Mouse (Mus musculus): ENCODE results near the gene Galnt7. TPM values are rescaled to one million over a fixed set of nuclear protein-coding genes. Genes with fewer than 3 reads are reported as not detected.

The Galnt7 gene
- polyA plus RNA-seq, 2 experiments = 7.8 to 11.2 TPM

DNA sequence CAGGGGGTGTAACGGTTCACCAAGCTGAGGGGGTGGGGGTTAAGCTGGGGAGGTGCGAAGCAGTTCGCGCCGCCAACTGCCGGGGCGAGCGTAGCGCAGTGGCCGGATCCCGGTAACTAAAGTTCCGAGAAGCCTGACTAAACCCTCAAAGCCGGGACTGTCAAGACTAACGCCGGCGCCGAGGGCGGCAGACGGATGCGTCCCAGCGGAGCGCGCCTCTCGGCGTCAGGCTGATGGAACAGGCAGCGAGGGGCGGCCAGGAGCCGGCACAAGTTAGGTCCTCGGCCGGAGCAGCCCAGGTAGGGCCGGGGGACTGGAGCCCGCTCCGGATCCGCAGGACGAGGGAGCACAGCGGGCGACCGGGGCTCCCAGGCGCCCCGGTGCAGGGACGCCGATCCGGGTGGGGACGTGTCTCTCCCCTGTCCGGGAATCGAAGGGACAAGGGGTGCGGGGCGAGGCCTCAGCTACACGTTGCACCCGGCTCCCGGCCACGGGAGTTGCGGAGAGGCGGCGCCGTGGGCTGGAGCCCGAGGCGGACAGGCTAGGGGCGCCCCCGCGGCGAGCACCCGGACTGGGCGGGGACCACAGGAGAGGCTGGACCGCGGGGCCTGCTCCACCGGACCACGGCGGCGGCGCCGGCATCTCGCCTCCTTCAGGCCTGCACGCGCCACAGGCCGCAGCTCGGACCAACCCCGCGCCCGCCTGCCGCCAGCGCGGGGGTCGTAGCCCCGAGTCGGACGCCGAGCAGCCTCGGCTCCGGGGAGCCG lies 960 bp downstream of the Galnt7 start:
- no peak for TF ChIP-seq POLR2A (IDR thresholded peaks at IDR 0.05; ENCODE audit: borderline replicate concordance, extremely low read depth, insufficient read depth, insufficient read length)

DNA sequence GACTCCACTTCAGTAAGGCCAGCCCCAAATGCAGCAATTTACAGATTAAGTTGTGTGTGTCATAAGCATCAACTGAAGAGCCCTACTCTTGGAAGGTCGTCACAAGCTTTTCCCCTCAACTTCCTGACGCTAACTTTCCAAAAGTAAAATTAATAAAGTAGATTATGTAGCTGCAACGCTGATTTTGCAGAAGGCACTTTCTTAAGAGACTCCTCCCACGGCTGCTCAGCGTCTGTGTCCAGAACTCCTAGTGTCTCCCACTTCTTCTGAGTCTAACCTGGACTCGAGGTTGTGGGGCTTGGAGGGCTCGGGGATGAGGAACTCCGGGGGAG lies 1.5 kb downstream of the Galnt7 start:
- Histone ChIP-seq H3K9me3 (ENCODE audit: control insufficient read depth, low read length) (no peaks in the 10 kb centered on the region), H3K36me3 (ENCODE audit: control insufficient read depth, insufficient read depth, low read length) (no peaks in the 10 kb centered on the region), H3K4me3 (replicated peaks; ENCODE audit: low read length) (peak overlapping the region; percentile 91), H3K9ac (ENCODE audit: low read depth, low read length, severe bottlenecking) (peak overlapping the region; percentile 92), H3K27ac (replicated peaks; ENCODE audit: low read depth, low read length) (peak overlapping the region; percentile 97), H3K4me2 (replicated peaks; ENCODE audit: low read depth, low read length, severe bottlenecking) (peak overlapping the region; percentile 54), H3K4me1 (ENCODE audit: control insufficient read depth, insufficient read depth, low read length) (0 out of 2 replicates have a peak, but pooled peaks cover 2% of the 10 kb centered on the region), H3K27me3 (ENCODE audit: control insufficient read depth, insufficient read depth, low read length) (no peaks in the 10 kb centered on the region)
- no peak for TF ChIP-seq POLR2A (IDR thresholded peaks at IDR 0.05; ENCODE audit: borderline replicate concordance, extremely low read depth, insufficient read depth, insufficient read length)
- WGBS = under 1% methylated on average over 8 of the region's 8 CpGs
- ATAC-seq (ENCODE audit: low FRiP score, low read depth) = no peak
- DNase-seq (ENCODE audit: low spot score) = no peak

More for the DNA sequence above, 960 bp downstream of the Galnt7 start:
- Histone ChIP-seq H3K27me3 (ENCODE audit: control insufficient read depth, insufficient read depth, low read length) (no peaks in the 10 kb centered on the region), H3K4me3 (replicated peaks; ENCODE audit: low read length) (peak overlapping the region; percentile 91), H3K4me2 (replicated peaks; ENCODE audit: low read depth, low read length, severe bottlenecking) (peak overlapping the region; percentile 54), H3K27ac (replicated peaks; ENCODE audit: low read depth, low read length) (peak overlapping the region; percentile 97), H3K9me3 (ENCODE audit: control insufficient read depth, low read length) (no peaks in the 10 kb centered on the region), H3K9ac (ENCODE audit: low read depth, low read length, severe bottlenecking) (peak overlapping the region; percentile 92), H3K36me3 (ENCODE audit: control insufficient read depth, insufficient read depth, low read length) (no peaks in the 10 kb centered on the region), H3K4me1 (ENCODE audit: control insufficient read depth, insufficient read depth, low read length) (0 out of 2 replicates have a peak, but pooled peaks cover 2% of the 10 kb centered on the region)
- under 1% methylated on average over 49 of the region's 91 CpGs for WGBS
- peak; percentile 82 for ATAC-seq (ENCODE audit: low FRiP score, low read depth)
- peak; percentile 39 for DNase-seq (ENCODE audit: low spot score)

DNA sequence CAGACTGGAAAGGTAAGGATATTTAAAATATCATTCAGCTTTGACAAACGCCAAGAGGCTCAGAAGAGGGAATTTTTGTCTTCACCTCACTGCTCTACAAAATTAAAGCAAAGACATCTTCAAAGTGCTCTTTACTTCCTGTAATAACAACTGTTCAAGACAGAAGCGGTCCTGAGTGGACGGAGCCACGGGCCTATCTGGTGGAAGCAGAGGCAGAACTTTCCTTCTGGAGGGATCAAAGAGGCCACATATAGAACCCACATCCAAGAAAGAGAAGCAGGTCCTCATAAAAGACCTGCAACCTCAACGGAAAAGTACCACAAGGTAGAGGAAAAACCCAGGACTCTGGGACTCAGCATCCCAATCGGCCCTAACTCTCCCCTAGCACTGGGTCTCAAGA lies 2.6 kb downstream of the Galnt7 start:
- Histone ChIP-seq H3K4me2 (replicated peaks; ENCODE audit: low read depth, low read length, severe bottlenecking) (no peak overlapping the region), H3K9ac (ENCODE audit: low read depth, low read length, severe bottlenecking) (no peak overlapping the region), H3K27ac (replicated peaks; ENCODE audit: low read depth, low read length) (no peak overlapping the region), H3K4me1 (ENCODE audit: control insufficient read depth, insufficient read depth, low read length) (0 out of 2 replicates have a peak, but pooled peaks cover 2% of the 10 kb centered on the region), H3K9me3 (ENCODE audit: control insufficient read depth, low read length) (no peaks in the 10 kb centered on the region), H3K36me3 (ENCODE audit: control insufficient read depth, insufficient read depth, low read length) (no peaks in the 10 kb centered on the region), H3K4me3 (replicated peaks; ENCODE audit: low read length) (no peak overlapping the region), H3K27me3 (ENCODE audit: control insufficient read depth, insufficient read depth, low read length) (no peaks in the 10 kb centered on the region)
- ATAC-seq (ENCODE audit: low FRiP score, low read depth) (no peak), DNase-seq (ENCODE audit: low spot score) (no peak)
- WGBS = 68% methylated on average over 6 of the region's 6 CpGs
- no peak for TF ChIP-seq POLR2A (IDR thresholded peaks at IDR 0.05; ENCODE audit: borderline replicate concordance, extremely low read depth, insufficient read depth, insufficient read length)

DNA sequence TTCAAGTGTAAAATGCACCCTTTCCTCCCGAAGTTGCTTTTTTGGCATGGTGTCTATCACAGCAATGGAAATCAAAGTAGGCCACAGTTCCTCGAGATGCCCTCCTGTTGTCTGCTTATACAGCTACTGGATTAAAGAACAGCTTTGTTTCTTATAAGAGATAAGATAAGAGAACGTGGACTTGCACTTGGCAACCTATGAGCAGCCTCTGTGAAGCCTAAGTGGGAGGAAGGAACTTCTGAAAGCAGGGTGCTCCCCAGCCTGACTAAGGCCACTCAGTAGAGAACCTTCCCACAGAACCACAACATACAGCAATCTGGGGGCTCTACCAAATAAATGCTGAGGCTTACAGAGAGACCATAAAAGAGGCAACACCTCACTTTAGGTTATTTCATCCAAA lies 5.3 kb downstream of the Galnt7 start:
- Histone ChIP-seq H3K9ac (ENCODE audit: low read depth, low read length, severe bottlenecking) (no peak overlapping the region), H3K4me3 (replicated peaks; ENCODE audit: low read length) (no peak overlapping the region), H3K27me3 (ENCODE audit: control insufficient read depth, insufficient read depth, low read length) (no peaks in the 10 kb centered on the region), H3K9me3 (ENCODE audit: control insufficient read depth, low read length) (no peaks in the 10 kb centered on the region), H3K27ac (replicated peaks; ENCODE audit: low read depth, low read length) (no peak overlapping the region), H3K4me2 (replicated peaks; ENCODE audit: low read depth, low read length, severe bottlenecking) (no peak overlapping the region), H3K36me3 (ENCODE audit: control insufficient read depth, insufficient read depth, low read length) (no peaks in the 10 kb centered on the region), H3K4me1 (ENCODE audit: control insufficient read depth, insufficient read depth, low read length) (0 out of 2 replicates have a peak, but pooled peaks cover 2% of the 10 kb centered on the region)
- no peak for ATAC-seq (ENCODE audit: low FRiP score, low read depth)
- no peak for DNase-seq (ENCODE audit: low spot score)
- TF ChIP-seq POLR2A (IDR thresholded peaks at IDR 0.05; ENCODE audit: borderline replicate concordance, extremely low read depth, insufficient read depth, insufficient read length) = no peak
- 69% methylated on average over 3 of the region's 3 CpGs for WGBS

DNA sequence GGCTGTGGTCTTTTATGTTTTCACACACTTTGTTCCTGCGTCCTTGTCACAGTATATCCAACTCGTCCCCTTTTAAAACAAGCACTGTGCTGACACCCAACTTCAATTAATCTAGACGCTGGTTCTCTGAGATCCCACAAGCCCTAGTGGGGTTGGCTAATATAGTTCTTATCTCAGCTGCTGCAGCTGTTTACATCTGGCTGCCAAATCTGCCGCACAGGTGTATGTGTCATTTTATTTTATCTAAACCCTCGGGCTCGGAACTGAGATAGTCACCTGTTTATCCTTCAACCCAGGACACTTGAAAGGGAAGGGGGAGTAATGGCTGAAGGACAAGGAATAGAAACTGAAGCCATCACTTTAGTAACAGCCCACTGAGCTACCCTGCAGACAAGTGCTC lies 8.6 kb downstream of the Galnt7 start:
- no peaks in the 10 kb centered on the region for H3K36me3 ChIP-seq (ENCODE audit: control insufficient read depth, insufficient read depth, low read length)
- H3K27ac ChIP-seq (replicated peaks; ENCODE audit: low read depth, low read length) = no peak overlapping the region
- TF ChIP-seq POLR2A (IDR thresholded peaks at IDR 0.05; ENCODE audit: borderline replicate concordance, extremely low read depth, insufficient read depth, insufficient read length) = no peak
- H3K27me3 ChIP-seq (ENCODE audit: control insufficient read depth, insufficient read depth, low read length) = no peaks in the 10 kb centered on the region
- no peak overlapping the region for H3K4me2 ChIP-seq (replicated peaks; ENCODE audit: low read depth, low read length, severe bottlenecking)
- DNase-seq (ENCODE audit: low spot score) (no peak), ATAC-seq (ENCODE audit: low FRiP score, low read depth) (no peak)
- H3K4me3 ChIP-seq (replicated peaks; ENCODE audit: low read length) = no peak overlapping the region
- H3K9ac ChIP-seq (ENCODE audit: low read depth, low read length, severe bottlenecking) = no peak overlapping the region
- no peaks in the 10 kb centered on the region for H3K9me3 ChIP-seq (ENCODE audit: control insufficient read depth, low read length)
- WGBS = 73% methylated on average over 6 of the region's 6 CpGs
- 0 out of 2 replicates have a peak, but pooled peaks cover 2% of the 10 kb centered on the region for H3K4me1 ChIP-seq (ENCODE audit: control insufficient read depth, insufficient read depth, low read length)

Data from limb, embryonic 14.5 days (tissue).